Mouse (Mus musculus): Measurements from ENCODE around the gene Mctp2. TPM values are rescaled to one million over a fixed set of nuclear protein-coding genes. Genes with fewer than 3 reads are reported as not detected.

Mctp2 gene
- polyA plus RNA-seq, 1 experiment = 0.73 TPM

GRCm38 (mm10) chr7:72149073-72149472 lies 157.3 kb downstream of the Mctp2 start:
- TF ChIP-seq CTCF (IDR thresholded peaks at IDR 0.05; ENCODE audit: extremely low read depth, insufficient read depth, low read length) = peak; percentile 45; the same call in 1 of the 2 replicates
- TF ChIP-seq POLR2A (IDR thresholded peaks at IDR 0.05; ENCODE audit: extremely low read depth, insufficient read depth, low read length) = no peak
- H3K4me3 ChIP-seq (ENCODE audit: insufficient read depth, low read length) = no peak overlapping the region
- no peak overlapping the region for H3K27ac ChIP-seq (ENCODE audit: insufficient read depth, low read length)
- H3K4me1 ChIP-seq (ENCODE audit: control insufficient read depth, insufficient read depth, low read length) = no peaks in the 10 kb centered on the region

- TF ChIP-seq CTCF (IDR thresholded peaks at IDR 0.05; ENCODE audit: extremely low read depth, insufficient read depth, low read length) (no peak), POLR2A (IDR thresholded peaks at IDR 0.05; ENCODE audit: extremely low read depth, insufficient read depth, low read length) (no peak)
- no peak overlapping the region for H3K27ac ChIP-seq (ENCODE audit: insufficient read depth, low read length)
- H3K4me1 ChIP-seq (ENCODE audit: control insufficient read depth, insufficient read depth, low read length) = no peaks in the 10 kb centered on the region
- no peak overlapping the region for H3K4me3 ChIP-seq (ENCODE audit: insufficient read depth, low read length)
These were observed 159.6 kb downstream of the Mctp2 start for GRCm38 (mm10) chr7:72146849-72147248.

GRCm38 (mm10) chr7:72145726-72146520 lies 160.5 kb downstream of the Mctp2 start:
- TF ChIP-seq POLR2A (IDR thresholded peaks at IDR 0.05; ENCODE audit: extremely low read depth, insufficient read depth, low read length) (no peak), CTCF (IDR thresholded peaks at IDR 0.05; ENCODE audit: extremely low read depth, insufficient read depth, low read length) (no peak)
- Histone ChIP-seq H3K4me1 (ENCODE audit: control insufficient read depth, insufficient read depth, low read length) (no peaks in the 10 kb centered on the region), H3K4me3 (ENCODE audit: insufficient read depth, low read length) (no peak overlapping the region), H3K27ac (ENCODE audit: insufficient read depth, low read length) (no peak overlapping the region)

GRCm38 (mm10) chr7:72138701-72139100 lies 167.7 kb downstream of the Mctp2 start:
- H3K4me1 ChIP-seq (ENCODE audit: control insufficient read depth, insufficient read depth, low read length) = no peaks in the 10 kb centered on the region

GRCm38 (mm10) chr7:72120986-72121385 lies 185.4 kb downstream of the Mctp2 start:
- H3K27ac ChIP-seq (ENCODE audit: insufficient read depth, low read length) = no peak overlapping the region
- TF ChIP-seq POLR2A (IDR thresholded peaks at IDR 0.05; ENCODE audit: extremely low read depth, insufficient read depth, low read length) (no peak), CTCF (IDR thresholded peaks at IDR 0.05; ENCODE audit: extremely low read depth, insufficient read depth, low read length) (no peak)
- H3K4me3 ChIP-seq (ENCODE audit: insufficient read depth, low read length) = no peak overlapping the region
- H3K4me1 ChIP-seq (ENCODE audit: control insufficient read depth, insufficient read depth, low read length) = no peaks in the 10 kb centered on the region

More at GRCm38 (mm10) chr7:72138701-72139100, 167.7 kb downstream of the Mctp2 start:
- H3K4me3 ChIP-seq (ENCODE audit: insufficient read depth, low read length) = no peak overlapping the region
- no peak for TF ChIP-seq CTCF (IDR thresholded peaks at IDR 0.05; ENCODE audit: extremely low read depth, insufficient read depth, low read length)
- TF ChIP-seq POLR2A (IDR thresholded peaks at IDR 0.05; ENCODE audit: extremely low read depth, insufficient read depth, low read length) = no peak
- no peak overlapping the region for H3K27ac ChIP-seq (ENCODE audit: insufficient read depth, low read length)

- no peak for TF ChIP-seq POLR2A (IDR thresholded peaks at IDR 0.05; ENCODE audit: extremely low read depth, insufficient read depth, low read length)
- TF ChIP-seq CTCF (IDR thresholded peaks at IDR 0.05; ENCODE audit: extremely low read depth, insufficient read depth, low read length) = no peak
- Histone ChIP-seq H3K27ac (ENCODE audit: insufficient read depth, low read length) (no peak overlapping the region), H3K4me3 (ENCODE audit: insufficient read depth, low read length) (no peak overlapping the region), H3K4me1 (ENCODE audit: control insufficient read depth, insufficient read depth, low read length) (no peaks in the 10 kb centered on the region)
These were observed 186.7 kb downstream of the Mctp2 start for GRCm38 (mm10) chr7:72119713-72120112.

- Histone ChIP-seq H3K4me3 (ENCODE audit: insufficient read depth, low read length) (no peak overlapping the region), H3K4me1 (ENCODE audit: control insufficient read depth, insufficient read depth, low read length) (no peaks in the 10 kb centered on the region), H3K27ac (ENCODE audit: insufficient read depth, low read length) (no peak overlapping the region)
- TF ChIP-seq POLR2A (IDR thresholded peaks at IDR 0.05; ENCODE audit: extremely low read depth, insufficient read depth, low read length) (no peak), CTCF (IDR thresholded peaks at IDR 0.05; ENCODE audit: extremely low read depth, insufficient read depth, low read length) (no peak)
These were observed 188.9 kb downstream of the Mctp2 start for GRCm38 (mm10) chr7:72117376-72118077.

- no peak overlapping the region for H3K27ac ChIP-seq (ENCODE audit: insufficient read depth, low read length)
These were observed 191.3 kb downstream of the Mctp2 start for GRCm38 (mm10) chr7:72115073-72115472.

GRCm38 (mm10) chr7:72110578-72110977 lies 195.8 kb downstream of the Mctp2 start:
- H3K27ac ChIP-seq (ENCODE audit: insufficient read depth, low read length) = no peak overlapping the region
- no peak overlapping the region for H3K4me3 ChIP-seq (ENCODE audit: insufficient read depth, low read length)
- no peaks in the 10 kb centered on the region for H3K4me1 ChIP-seq (ENCODE audit: control insufficient read depth, insufficient read depth, low read length)
- TF ChIP-seq CTCF (IDR thresholded peaks at IDR 0.05; ENCODE audit: extremely low read depth, insufficient read depth, low read length) = no peak
- no peak for TF ChIP-seq POLR2A (IDR thresholded peaks at IDR 0.05; ENCODE audit: extremely low read depth, insufficient read depth, low read length)

More at GRCm38 (mm10) chr7:72115073-72115472, 191.3 kb downstream of the Mctp2 start:
- H3K4me3 ChIP-seq (ENCODE audit: insufficient read depth, low read length) = no peak overlapping the region
- no peak for TF ChIP-seq CTCF (IDR thresholded peaks at IDR 0.05; ENCODE audit: extremely low read depth, insufficient read depth, low read length)
- no peak for TF ChIP-seq POLR2A (IDR thresholded peaks at IDR 0.05; ENCODE audit: extremely low read depth, insufficient read depth, low read length)
- no peaks in the 10 kb centered on the region for H3K4me1 ChIP-seq (ENCODE audit: control insufficient read depth, insufficient read depth, low read length)
